Mouse (Mus musculus): ENCODE data around the gene Eml3.

DNA sequence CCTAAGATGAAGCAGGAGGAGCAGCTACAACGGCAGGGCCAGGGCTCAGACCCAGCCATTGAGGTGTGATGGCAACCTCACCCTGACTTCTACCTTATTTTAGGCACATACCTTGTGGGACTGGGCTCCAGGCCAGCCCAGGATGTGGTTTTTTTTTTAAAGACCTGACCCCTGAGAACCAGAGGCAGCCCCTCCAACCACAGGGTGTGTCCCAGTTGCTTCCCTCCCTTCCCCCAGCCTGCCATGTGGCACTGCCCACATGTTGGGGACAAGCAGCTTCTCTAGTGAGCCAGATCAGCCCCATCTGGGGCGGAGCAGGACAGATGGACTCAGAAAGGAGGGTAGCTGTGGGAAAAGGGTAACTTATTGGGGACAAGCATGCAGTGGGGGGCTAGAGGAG lies 2.6 kb upstream of the Eml3 start:
- TF ChIP-seq CTCF (IDR thresholded peaks at IDR 0.05; ENCODE audit: low read depth) (no peak), EP300 (optimal IDR thresholded peaks at IDR 0.05) (no peak)

Measured in stomach, postnatal 0 days (tissue).